Mouse (Mus musculus) CH12.LX (cell line): ENCODE measurements around the gene Xpnpep2. TPM values are rescaled to one million over a fixed set of nuclear protein-coding genes. Genes with fewer than 3 reads are reported as not detected.

Experiments
- DNase-seq: peaks from one replicate; pipeline ENCODE4 v3.0.0-alpha.2; 2013; ENCODE audit errors: extremely low read depth
- H3K27ac ChIP-seq: 2 replicates; pipeline ENCODE4 v1.5.1; 2012; ENCODE audit warnings: low read depth, mild to moderate bottlenecking, control low read depth, moderate library complexity; ENCODE audit not compliant: insufficient read depth
- H3K27me3 ChIP-seq: replicated peaks from 2 replicates; pipeline ENCODE3; 2012; ENCODE audit warnings: inconsistent platforms
- H3K36me3 ChIP-seq, 2 experiments: replicated peaks in 1 of 2; 2 replicates each; pipeline versions ENCODE3 to v1.6.1; 2012; ENCODE audit warnings: inconsistent platforms in 1 of 2, low read length in 1 of 2, mild to moderate bottlenecking in 1 of 2, mixed read lengths in 1 of 2, moderate library complexity in 1 of 2; ENCODE audit not compliant: control insufficient read depth in 1 of 2, insufficient read depth in 1 of 2
- H3K4me1 ChIP-seq, 2 experiments: 2 replicates each; pipeline ENCODE4 v1.6.1; 2012; ENCODE audit warnings: inconsistent platforms in 1 of 2, moderate library complexity in 1 of 2; ENCODE audit not compliant: insufficient read depth in 2 of 2, control insufficient read depth in 1 of 2
- H3K4me2 ChIP-seq: 2 replicates; pipeline ENCODE4 v1.6.1; 2012; ENCODE audit warnings: low read depth, mild to moderate bottlenecking, control low read depth; ENCODE audit not compliant: poor library complexity, insufficient read depth, severe bottlenecking
- H3K4me3 ChIP-seq, 3 experiments: fragments of 150-350 bp in 1 of 3; sonication (generic) in 1 of 3; replicated peaks in 1 of 3; 2 replicates each; pipeline versions ENCODE3 to v1.5.1; 2011 to 2012; ENCODE audit warnings: low read depth in 2 of 3, low read length in 2 of 3, mild to moderate bottlenecking in 2 of 3, moderate library complexity in 2 of 3, control low read depth in 1 of 3, improper control_type of control experiment in 1 of 3, inconsistent platforms in 1 of 3, mixed read lengths in 1 of 3; ENCODE audit not compliant: poor library complexity in 1 of 3
- H3K79me2 ChIP-seq: replicated peaks from 2 replicates; pipeline ENCODE4 v1.6.1; 2012; ENCODE audit warnings: mild to moderate bottlenecking, moderate library complexity; ENCODE audit not compliant: control insufficient read depth, poor library complexity, insufficient read depth, severe bottlenecking; ENCODE audit errors: extremely low read depth
- H3K9ac ChIP-seq: 2 replicates; pipeline ENCODE4 v1.6.1; 2012; ENCODE audit warnings: low read depth, mild to moderate bottlenecking, control low read depth, moderate library complexity; ENCODE audit not compliant: insufficient read depth
- H3K9me3 ChIP-seq: replicated peaks from 2 replicates; pipeline ENCODE3; 2012; ENCODE audit warnings: low read length, inconsistent platforms, mixed read lengths
- BHLHE40 ChIP-seq: IDR thresholded peaks from 2 replicates; pipeline ENCODE4 v1.6.1; 2011; ENCODE audit warnings: mild to moderate bottlenecking, low read depth, low read length, improper control_type of control experiment
- CHD1 ChIP-seq: IDR thresholded peaks from 2 replicates; pipeline ENCODE4 v1.6.1; 2012; ENCODE audit warnings: low read depth, low read length, improper control_type of control experiment, inconsistent platforms
- CTCF ChIP-seq, 2 experiments: IDR thresholded peaks in 1 of 2; conservative IDR thresholded peaks in 1 of 2; 2 replicates each; pipeline ENCODE4 v1.5.1; 2011 to 2012; ENCODE audit warnings: low read depth in 2 of 2, low read length in 2 of 2, improper control_type of control experiment in 1 of 2, inconsistent platforms in 1 of 2, mild to moderate bottlenecking in 1 of 2, moderate library complexity in 1 of 2
- ELF1 ChIP-seq: IDR thresholded peaks from 2 replicates; pipeline ENCODE4 v1.6.1; 2014; ENCODE audit warnings: low read depth, mild to moderate bottlenecking, inconsistent platforms, low read length, improper control_type of control experiment
- ETS1 ChIP-seq: conservative IDR thresholded peaks from 2 replicates; pipeline ENCODE4 v1.6.1; 2012; ENCODE audit warnings: low read depth, mild to moderate bottlenecking, inconsistent platforms, low read length, improper control_type of control experiment, moderate library complexity
- JUN ChIP-seq: IDR thresholded peaks from 2 replicates; pipeline ENCODE4 v1.6.1; 2011; ENCODE audit warnings: low read depth, mild to moderate bottlenecking, low read length, improper control_type of control experiment, moderate library complexity; ENCODE audit not compliant: insufficient read depth
- JUND ChIP-seq: conservative IDR thresholded peaks from 2 replicates; pipeline ENCODE4 v1.6.1; 2011; ENCODE audit warnings: low read depth, low read length, improper control_type of control experiment
- MAFK ChIP-seq: IDR thresholded peaks from 2 replicates; pipeline ENCODE4 v1.6.1; 2011; ENCODE audit warnings: low read length, improper control_type of control experiment; ENCODE audit not compliant: insufficient replicate concordance
- MAX ChIP-seq: IDR thresholded peaks from 2 replicates; pipeline ENCODE4 v1.6.1; 2011; ENCODE audit warnings: low read length, improper control_type of control experiment
- MEF2A ChIP-seq: IDR thresholded peaks from 2 replicates; pipeline ENCODE4 v1.6.1; 2014; ENCODE audit warnings: low read depth, mild to moderate bottlenecking, inconsistent platforms, low read length, improper control_type of control experiment, borderline replicate concordance
- MYC ChIP-seq: IDR thresholded peaks from 2 replicates; pipeline ENCODE4 v1.6.1; 2011; ENCODE audit warnings: low read depth, mild to moderate bottlenecking, improper control_type of control experiment, low read length
- NELFE ChIP-seq: IDR thresholded peaks from 2 replicates; pipeline ENCODE4 v1.6.1; 2011; ENCODE audit warnings: low read depth, low read length, improper control_type of control experiment
- PAX5 ChIP-seq: IDR thresholded peaks from 2 replicates; pipeline ENCODE4 v1.6.1; 2012; ENCODE audit warnings: low read length, inconsistent platforms, mixed read lengths
- POLR2A ChIP-seq: IDR thresholded peaks from 2 replicates; pipeline ENCODE4 v1.6.1; 2011; ENCODE audit warnings: low read depth, mild to moderate bottlenecking, improper control_type of control experiment, low read length
- RAD21 ChIP-seq: IDR thresholded peaks from 2 replicates; pipeline ENCODE4 v1.6.1; 2011; ENCODE audit warnings: low read depth, mild to moderate bottlenecking, low read length, improper control_type of control experiment, moderate library complexity
- TBP ChIP-seq: conservative IDR thresholded peaks from 2 replicates; pipeline ENCODE4 v1.6.1; 2011; ENCODE audit warnings: low read depth, low read length, improper control_type of control experiment
- TCF12 ChIP-seq: IDR thresholded peaks from 2 replicates; pipeline ENCODE4 v1.6.1; 2014; ENCODE audit warnings: low read depth, mild to moderate bottlenecking, inconsistent platforms, low read length, improper control_type of control experiment
- UBTF ChIP-seq: IDR thresholded peaks from 2 replicates; pipeline ENCODE4 v1.6.1; 2012; ENCODE audit warnings: low read depth, mild to moderate bottlenecking, inconsistent platforms, low read length, improper control_type of control experiment, moderate library complexity
- USF1 ChIP-seq: IDR thresholded peaks from 2 replicates; pipeline ENCODE4 v1.6.1; 2014; ENCODE audit warnings: low read depth, mild to moderate bottlenecking, inconsistent platforms, low read length, improper control_type of control experiment
- ZMIZ1 ChIP-seq: IDR thresholded peaks from 2 replicates; pipeline ENCODE4 v1.6.1; 2012; ENCODE audit warnings: low read depth, mild to moderate bottlenecking, inconsistent platforms, low read length, improper control_type of control experiment
- ZNF384 ChIP-seq: IDR thresholded peaks from 2 replicates; pipeline ENCODE4 v1.6.1; 2012; ENCODE audit warnings: low read depth, low read length, improper control_type of control experiment, inconsistent platforms
- dilution Hi-C: fragments of 300-500 bp; cut with MboI; formaldehyde crosslinking; loops from 2 replicates; pipeline ENCODE4 v1.14.3; 2020; ENCODE audit warnings: low sequenced_read_pairs; ENCODE audit not compliant: extremely low pct_unique_long_range_greater_than_20kb, extremely low pct_ligation_motif_present
- in situ Hi-C: fragments of 300-500 bp; cut with MboI; formaldehyde crosslinking; loops from 3 replicates; pipeline ENCODE4 v1.14.3; 2019; ENCODE audit warnings: low sequenced_read_pairs, low pct_ligation_motif_present, low pct_unique_long_range_greater_than_20kb, mixed read lengths
- polyA plus RNA-seq: library from polyadenylated mRNA; unstranded; fragments of >175 nt; gene quantifications from 2 replicates; pipeline ENCODE4 v1.2.1, GENCODE M21; 2012; ENCODE audit warnings: low read depth; ENCODE audit not compliant: insufficient read length
- total RNA-seq, 2 experiments: library from RNA; depleted of rRNA; stranded (reverse); fragments of 300-350 nt in 1 of 2; fragments of >200 nt in 1 of 2; gene quantifications; 2 replicates each; pipeline ENCODE4 v1.2.3; 2012 to 2014

Xpnpep2 gene
- total and polyA plus RNA-seq, 3 experiments = 0.05 to 0.14 (median 0.08) TPM

DNA sequence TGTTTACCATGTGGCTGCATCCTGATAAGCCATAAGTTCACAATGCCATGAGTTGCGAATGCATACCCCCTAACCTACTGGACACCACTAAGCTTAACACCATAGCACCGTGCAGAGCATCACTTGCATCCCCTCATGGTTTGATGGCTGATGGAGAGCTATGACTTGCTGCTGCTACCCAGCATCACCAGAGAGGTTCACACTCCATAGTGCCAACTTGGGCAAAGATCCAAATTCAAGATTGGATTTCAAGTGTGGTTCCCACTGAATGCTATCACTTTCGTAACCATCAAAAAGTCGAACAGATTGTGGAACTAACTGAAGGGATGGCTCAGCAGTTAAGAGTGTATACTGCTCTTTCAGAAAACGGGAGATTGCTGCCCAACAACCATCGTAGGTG lies 47.0 kb downstream of the Xpnpep2 start:
- H3K4me3 ChIP-seq = no peak overlapping the region
- in situ Hi-C loops (no loop called here), dilution Hi-C loops (no loop called here)
- H3K4me1 ChIP-seq = peaks cover 15 to 30% of the 10 kb centered on the region in 2 experiments
- peaks cover 65 to 77% of the 10 kb centered on the region in 2 experiments for H3K36me3 ChIP-seq
- H3K27me3 ChIP-seq = no peaks in the 10 kb centered on the region
- peaks cover 45% of the 10 kb centered on the region for H3K79me2 ChIP-seq
- no peak overlapping the region for H3K27ac ChIP-seq
- no peak for TF ChIP-seq ZNF384
- TF ChIP-seq MAX = no peak
- no peak for TF ChIP-seq ETS1
- TF ChIP-seq RAD21 = no peak
- TF ChIP-seq MEF2A = no peak
- no peak for TF ChIP-seq TCF12
- no peak for TF ChIP-seq MAFK
- TF ChIP-seq CTCF (conservative IDR thresholded peaks at IDR 0.05 in 1 of 2, IDR thresholded peaks at IDR 0.05 in 1 of 2; ENCODE audit: low read depth in 2 of 2, low read length in 2 of 2) = no peak
- no peak for TF ChIP-seq TBP
- no peak for DNase-seq
- H3K9ac ChIP-seq = no peak overlapping the region
- no peak overlapping the region for H3K4me2 ChIP-seq
- no peaks in the 10 kb centered on the region for H3K9me3 ChIP-seq

DNA sequence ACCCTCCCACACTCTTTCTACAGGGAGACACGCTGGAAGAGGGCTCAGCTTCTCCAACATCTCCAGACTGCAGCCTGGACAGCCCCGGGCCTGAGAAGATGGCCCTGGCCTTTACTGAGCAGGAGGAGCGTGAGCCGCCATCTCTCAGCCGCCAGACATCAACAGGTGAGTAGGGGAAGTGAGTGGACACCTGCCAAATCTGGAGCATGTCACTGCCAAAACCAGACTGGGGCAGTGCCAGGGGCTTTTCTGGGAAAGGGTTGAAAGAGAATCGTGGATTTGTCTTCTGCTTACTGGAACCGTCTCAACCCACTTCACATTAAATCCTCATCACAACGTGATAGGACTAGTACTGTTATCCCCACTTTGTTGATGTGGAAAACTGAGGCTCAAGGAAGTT lies 48.9 kb downstream of the Xpnpep2 start:
- no peak for DNase-seq
- dilution Hi-C loops = no loop called here

DNA sequence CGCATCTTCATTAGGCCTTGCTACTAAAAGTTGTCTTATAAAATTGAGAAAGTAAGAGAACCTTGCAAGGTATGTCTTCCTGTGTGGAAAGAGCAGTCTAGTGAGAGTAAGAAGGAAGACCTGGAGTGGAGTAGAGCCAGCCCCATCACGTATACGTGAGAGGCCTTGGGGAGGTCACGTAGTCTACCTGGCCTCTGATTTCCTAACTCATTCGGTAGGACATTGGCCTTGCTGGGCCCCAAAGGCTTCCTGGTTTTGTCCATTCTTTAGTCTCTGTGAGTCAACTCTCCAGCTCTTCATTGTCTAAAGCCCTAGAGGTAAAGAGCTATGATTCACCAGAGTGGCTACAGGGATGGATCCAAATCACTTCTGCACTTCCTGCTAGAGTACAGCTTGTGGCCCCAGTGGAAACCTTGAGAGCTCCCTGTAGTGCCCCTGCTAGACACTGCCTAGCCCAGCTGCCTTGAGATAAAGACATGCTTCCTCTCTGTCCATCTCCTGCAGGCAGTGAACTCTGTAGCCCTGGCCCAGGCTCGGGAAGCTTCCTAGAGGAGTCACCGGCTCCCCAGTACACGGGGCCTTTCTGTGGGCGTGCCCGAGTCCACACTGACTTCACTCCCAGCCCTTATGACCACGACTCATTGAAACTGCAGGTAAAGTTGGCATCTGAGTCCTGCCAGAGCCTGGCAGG lies 49.8 kb downstream of the Xpnpep2 start:
- Histone ChIP-seq H3K4me2 (no peak overlapping the region), H3K9ac (no peak overlapping the region), H3K27me3 (no peaks in the 10 kb centered on the region)
- dilution Hi-C loops = no loop called here
- TF ChIP-seq PAX5 (no peak), USF1 (no peak), NELFE (no peak), ETS1 (no peak), JUND (no peak), CTCF (conservative IDR thresholded peaks at IDR 0.05 in 1 of 2, IDR thresholded peaks at IDR 0.05 in 1 of 2; ENCODE audit: low read depth in 2 of 2, low read length in 2 of 2) (no peak), MEF2A (no peak), POLR2A (no peak), CHD1 (no peak), JUN (no peak), ZMIZ1 (no peak), BHLHE40 (no peak)
- TF ChIP-seq, all 38 proteins: peak for 0
- H3K27ac ChIP-seq = no peak overlapping the region
- H3K36me3 ChIP-seq = peaks cover 72 to 85% of the 10 kb centered on the region in 2 experiments
- H3K4me3 ChIP-seq = no peak overlapping the region
- peaks cover 16% of the 10 kb centered on the region for H3K79me2 ChIP-seq
- in situ Hi-C loops = no loop called here
- no peak for DNase-seq
- H3K4me1 ChIP-seq = peaks cover 3 to 12% of the 10 kb centered on the region in 2 experiments; a peak in 3 of 4 replicates
- H3K9me3 ChIP-seq = no peaks in the 10 kb centered on the region

More for the DNA sequence above, 48.9 kb downstream of the Xpnpep2 start:
- TF ChIP-seq MYC (no peak), MAX (no peak), ELF1 (no peak), JUND (no peak), PAX5 (no peak), ZNF384 (no peak), UBTF (no peak), TBP (no peak)
- TF ChIP-seq, all 38 proteins: peak for 0
- in situ Hi-C loops = no loop called here
- Histone ChIP-seq H3K79me2 (peaks cover 26% of the 10 kb centered on the region), H3K27me3 (no peaks in the 10 kb centered on the region), H3K4me1 (peaks cover 11 to 22% of the 10 kb centered on the region in 2 experiments; a peak in 3 of 4 replicates), H3K9ac (no peak overlapping the region), H3K4me2 (no peak overlapping the region), H3K36me3 (peaks cover 77 to 91% of the 10 kb centered on the region in 2 experiments), H3K9me3 (no peaks in the 10 kb centered on the region), H3K4me3 (no peak overlapping the region), H3K27ac (no peak overlapping the region)
